Mouse (Mus musculus): Measurements from ENCODE around the gene Jak1.
"Not testable (repeated sequence)": the region's sequence is repeated elsewhere in the genome, so short reads cannot be mapped to it uniquely, and the experiment has no call there.

The Jak1 gene

DNA sequence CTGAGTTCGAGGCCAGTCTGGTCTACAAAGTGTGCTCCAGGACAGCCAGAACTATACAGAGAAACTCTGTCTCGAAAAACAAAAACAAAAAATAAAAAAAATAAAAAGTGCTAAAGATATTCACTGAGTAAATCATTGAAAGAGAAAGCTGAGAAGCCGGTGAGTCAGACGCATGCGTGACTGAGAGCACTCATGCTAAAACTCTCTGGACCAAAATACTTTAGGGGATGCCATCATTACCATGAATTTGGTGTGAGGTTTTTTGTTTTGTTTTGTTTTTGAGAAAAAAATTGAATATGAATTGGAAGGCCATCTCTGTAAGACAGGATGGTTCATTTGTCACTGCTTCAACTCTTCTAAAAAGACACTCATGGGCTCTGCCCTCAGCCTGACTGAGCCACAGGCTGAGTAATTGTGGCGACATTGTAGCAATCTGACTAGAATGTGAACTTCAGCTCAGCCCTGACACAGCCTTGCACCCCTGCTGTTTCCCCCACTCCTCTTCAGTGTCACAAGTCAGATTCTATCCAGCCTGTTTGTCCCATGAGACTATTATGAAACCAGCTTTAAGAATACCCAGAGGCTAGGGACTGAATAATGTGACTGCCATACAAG is 11.5 kb upstream of the Jak1 start:
- no peak for DNase-seq (ENCODE audit: low spot score in 2 of 2)

- DNase-seq (ENCODE audit: low spot score in 2 of 2), result no peak
Measured at GRCm38 (mm10) chr4:101275881-101276280, 10.8 kb upstream of the Jak1 start.

DNA sequence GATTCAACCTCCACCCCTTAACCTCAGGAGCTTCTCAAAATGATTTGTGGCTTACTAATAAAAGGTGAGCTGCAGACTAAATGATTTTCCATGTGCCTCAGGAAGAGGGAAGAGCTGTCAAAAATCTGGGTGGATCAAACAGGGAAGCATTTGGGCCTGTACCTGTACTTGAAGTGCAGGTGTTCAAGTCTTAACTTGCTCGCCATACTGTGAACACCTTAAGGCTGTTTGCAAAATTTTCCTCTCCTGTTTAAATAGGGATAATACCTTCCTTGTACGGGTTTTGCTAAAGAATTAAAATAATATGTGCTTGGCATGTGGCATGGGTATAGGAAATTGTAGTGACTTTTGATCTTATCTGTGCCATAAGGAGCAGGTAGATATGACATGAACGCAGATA is 5.7 kb upstream of the Jak1 start:
- no peak for DNase-seq (ENCODE audit: low spot score in 2 of 2)

DNA sequence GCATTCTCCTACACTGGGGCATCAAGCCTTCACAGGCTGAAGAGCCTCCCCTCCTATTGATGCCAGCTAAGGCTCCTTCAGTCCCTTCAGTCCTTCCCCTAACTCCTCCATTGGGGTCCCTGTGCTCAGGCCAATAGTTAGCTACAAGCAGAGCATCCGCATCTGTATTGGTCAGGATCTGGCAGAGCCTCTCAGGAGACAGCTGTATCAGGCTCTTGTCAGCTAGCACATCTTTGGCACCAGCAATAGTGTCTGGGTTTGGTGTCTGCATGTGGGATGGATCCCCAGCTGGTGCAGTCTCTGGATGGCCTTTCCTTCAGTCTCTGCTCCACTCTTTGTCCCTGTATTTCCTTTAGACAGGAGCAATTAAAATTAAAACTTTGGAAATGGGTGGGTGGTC is 3.4 kb upstream of the Jak1 start:
- DNase-seq (ENCODE audit: low spot score in 2 of 2), result not testable (repeated sequence)

GRCm38 (mm10) chr4:101265523-101265922 is 441 bp upstream of the Jak1 start:
- DNase-seq (ENCODE audit: low spot score in 2 of 2), result no peak

- no peak for DNase-seq (ENCODE audit: low spot score in 2 of 2)
Measured at GRCm38 (mm10) chr4:101263968-101264740, 928 bp downstream of the Jak1 start.

DNA sequence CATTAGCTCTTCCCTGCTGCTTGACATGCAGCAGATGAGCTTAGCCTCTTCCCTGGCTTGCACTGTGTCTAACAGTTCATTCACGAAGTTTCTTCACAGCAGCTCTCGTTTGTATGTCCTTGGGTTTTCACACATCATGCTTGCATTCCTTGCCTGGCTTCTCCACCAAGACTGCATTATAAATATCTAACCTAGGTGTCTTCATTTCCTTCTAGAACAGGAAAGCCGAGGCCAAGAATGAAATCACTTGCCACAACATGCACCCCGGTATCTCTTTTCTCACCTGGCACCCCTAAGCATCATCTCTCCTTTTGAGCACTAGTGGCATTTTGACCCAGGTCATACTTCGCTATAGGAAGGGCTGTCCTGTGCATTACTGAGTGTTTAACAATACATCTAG is 3.5 kb downstream of the Jak1 start:
- no peak for DNase-seq (ENCODE audit: low spot score in 2 of 2)

- DNase-seq (ENCODE audit: low spot score in 2 of 2), result no peak
Measured at GRCm38 (mm10) chr4:101260744-101261291, 4.3 kb downstream of the Jak1 start.

DNA sequence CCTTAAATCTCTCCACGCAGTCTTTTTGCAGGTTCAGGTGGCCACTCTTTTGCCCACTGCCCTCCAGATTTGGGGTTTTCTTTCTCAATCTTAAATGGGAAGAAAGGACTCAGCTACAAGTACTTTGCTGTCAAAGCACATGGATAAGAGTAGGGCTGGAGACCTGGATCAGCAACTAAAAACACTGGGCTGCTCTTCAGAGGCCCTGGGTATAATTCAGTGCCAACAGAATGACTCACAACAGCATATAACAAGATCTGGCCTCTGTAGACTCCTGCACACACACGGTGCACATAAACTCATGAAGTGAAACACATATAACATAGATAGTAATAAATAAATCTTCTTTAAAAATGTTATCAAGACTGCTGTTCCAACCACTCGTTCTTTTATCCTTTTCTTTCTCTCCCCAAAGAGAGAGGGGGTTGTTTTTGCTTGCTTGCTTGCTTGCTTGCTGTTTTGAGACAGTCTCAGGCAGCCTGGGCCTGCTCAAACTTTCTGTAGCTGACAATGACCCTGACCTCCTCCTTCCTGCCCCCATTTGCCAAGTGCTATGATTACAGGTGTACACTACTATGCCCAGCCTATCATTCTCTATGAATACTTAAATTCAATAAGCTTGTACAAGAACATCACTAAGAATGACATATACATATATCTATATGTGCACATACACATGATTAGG is 8.4 kb downstream of the Jak1 start:
- no peak for DNase-seq (ENCODE audit: low spot score in 2 of 2)

GRCm38 (mm10) chr4:101254606-101255349 is 10.3 kb downstream of the Jak1 start:
- no peak for DNase-seq (ENCODE audit: low spot score in 2 of 2)

DNA sequence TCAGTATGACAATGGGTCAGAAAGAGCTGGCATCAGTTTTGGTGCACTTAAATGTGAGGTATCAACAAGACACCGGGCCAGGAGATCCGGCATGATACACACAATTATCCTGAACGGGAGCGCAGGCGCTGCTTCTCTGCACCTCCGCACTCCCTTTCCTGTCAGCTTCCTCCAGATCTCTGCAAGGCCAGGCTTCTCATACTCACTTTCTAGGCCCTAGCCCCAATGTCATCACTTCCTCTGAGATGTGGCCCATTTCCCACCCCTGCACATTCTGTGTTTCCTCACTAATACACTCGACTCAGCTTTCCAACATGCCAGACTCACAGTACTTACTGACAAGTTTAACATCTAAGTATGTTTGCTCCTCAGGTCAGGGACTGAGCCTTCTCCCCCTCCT is 11.1 kb downstream of the Jak1 start:
- no peak for DNase-seq (ENCODE audit: low spot score in 2 of 2)

DNA sequence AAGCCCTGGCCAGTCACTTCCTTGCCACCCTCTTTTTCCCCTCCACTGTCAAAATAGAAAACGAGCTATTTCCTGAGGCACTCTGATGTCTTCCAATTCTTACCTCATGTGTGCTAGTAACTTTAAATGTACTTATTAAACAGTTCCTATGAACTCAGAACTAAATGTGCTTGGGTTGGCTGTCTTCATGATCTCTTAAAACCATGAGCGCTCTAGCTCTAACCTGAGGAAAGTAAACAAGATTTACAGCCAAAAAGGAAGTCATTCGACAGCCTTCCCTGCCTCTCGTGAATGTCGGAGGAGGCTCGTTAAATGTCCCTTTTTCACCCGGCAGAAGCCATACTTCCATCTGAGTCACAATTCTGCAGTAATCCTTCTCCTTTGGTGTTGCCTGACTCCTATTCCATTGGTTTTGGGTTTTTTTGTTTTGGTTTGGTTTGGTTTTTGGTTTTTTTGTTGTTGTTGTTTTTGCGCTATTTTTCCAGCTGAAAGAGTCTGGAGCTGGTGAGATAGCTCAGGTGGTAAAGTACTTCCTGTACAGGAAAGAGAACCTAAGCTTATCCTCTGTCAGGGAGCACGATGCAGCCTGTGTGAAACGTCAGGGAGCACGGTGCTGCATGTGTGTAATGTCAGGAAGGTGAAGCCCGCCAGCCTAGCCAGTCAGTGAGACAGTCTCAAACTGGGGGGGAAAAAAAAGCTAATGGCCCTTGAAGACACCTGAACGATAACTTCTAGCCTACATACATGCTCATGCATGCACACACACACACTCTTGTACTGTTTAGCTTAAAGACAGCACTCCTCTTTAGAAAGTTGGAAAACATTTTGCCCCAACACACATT is 12.1 kb downstream of the Jak1 start:
- DNase-seq (ENCODE audit: low spot score in 2 of 2), result no peak

GRCm38 (mm10) chr4:101252016-101252415 is 13.1 kb downstream of the Jak1 start:
- no peak for DNase-seq (ENCODE audit: low spot score in 2 of 2)

- DNase-seq (ENCODE audit: low spot score in 2 of 2), result no peak
Measured at GRCm38 (mm10) chr4:101249977-101250743, 14.9 kb downstream of the Jak1 start.

GRCm38 (mm10) chr4:101247355-101247754 is 17.7 kb downstream of the Jak1 start:
- no peak for DNase-seq (ENCODE audit: low spot score in 2 of 2)

GRCm38 (mm10) chr4:101246569-101246968 is 18.5 kb downstream of the Jak1 start:
- no peak for DNase-seq (ENCODE audit: low spot score in 2 of 2)

- DNase-seq (ENCODE audit: low spot score in 2 of 2), result no peak
Measured at GRCm38 (mm10) chr4:101244257-101245011, 20.6 kb downstream of the Jak1 start.

- DNase-seq (ENCODE audit: low spot score in 2 of 2), result no peak
Measured at GRCm38 (mm10) chr4:101240875-101241173, 24.3 kb downstream of the Jak1 start.

DNA sequence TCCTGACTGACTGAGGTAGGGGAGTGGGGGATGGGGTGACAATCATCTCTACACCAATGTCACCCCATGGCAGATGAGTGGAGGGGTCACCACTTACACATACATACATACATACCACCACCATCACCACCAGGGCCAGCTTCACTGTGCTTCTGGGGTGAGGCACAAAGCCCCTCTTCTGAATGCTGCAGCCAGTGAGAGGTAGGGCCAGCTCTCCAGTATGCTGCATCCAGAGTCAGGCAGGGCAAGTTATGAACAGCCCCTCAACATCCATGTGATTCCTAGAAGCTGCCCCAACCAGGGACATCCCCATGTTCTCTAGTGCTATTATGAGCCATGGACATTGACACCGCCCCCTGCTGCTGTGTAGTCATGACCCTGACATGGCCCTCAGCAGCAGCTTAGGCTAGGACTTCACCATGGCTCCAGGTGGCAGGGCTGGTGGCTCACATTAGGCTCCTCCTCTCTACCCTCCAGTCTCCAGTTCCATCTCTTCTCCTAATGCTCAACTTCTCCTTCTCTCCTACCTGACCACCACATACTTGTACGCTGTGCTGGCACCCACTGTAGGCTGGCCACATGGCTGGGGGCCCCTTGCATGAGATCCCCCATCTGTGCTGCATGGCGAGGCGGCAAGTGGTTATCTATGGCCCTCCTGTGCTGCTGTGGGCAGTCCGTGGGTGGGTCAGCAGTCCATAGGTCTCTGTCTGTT is 24.8 kb downstream of the Jak1 start:
- no peak for DNase-seq (ENCODE audit: low spot score in 2 of 2)
